Mouse (Mus musculus): ENCODE data around the gene Dgcr2.

Dgcr2 gene

GRCm38 (mm10) chr16:17848928-17849327 is 49.4 kb downstream of the Dgcr2 start:
- CTCF ChIA-PET, result interaction anchor here (0.6 kb wide), 1 partner anchor 18 kb away, joined by 4 read pairs; no protein-coding TSS in a partner anchor

- CTCF ChIA-PET, result interaction anchor here (0.6 kb wide), 1 partner anchor 19 kb away, joined by 4 read pairs; no protein-coding TSS in a partner anchor
These were observed 49.9 kb downstream of the Dgcr2 start for GRCm38 (mm10) chr16:17848431-17848830.

GRCm38 (mm10) chr16:17843701-17844365 is 54.5 kb downstream of the Dgcr2 start:
- CTCF ChIA-PET, result interaction anchor here (0.7 kb wide), 1 partner anchor 37 kb away, joined by 4 read pairs; no protein-coding TSS in a partner anchor

DNA sequence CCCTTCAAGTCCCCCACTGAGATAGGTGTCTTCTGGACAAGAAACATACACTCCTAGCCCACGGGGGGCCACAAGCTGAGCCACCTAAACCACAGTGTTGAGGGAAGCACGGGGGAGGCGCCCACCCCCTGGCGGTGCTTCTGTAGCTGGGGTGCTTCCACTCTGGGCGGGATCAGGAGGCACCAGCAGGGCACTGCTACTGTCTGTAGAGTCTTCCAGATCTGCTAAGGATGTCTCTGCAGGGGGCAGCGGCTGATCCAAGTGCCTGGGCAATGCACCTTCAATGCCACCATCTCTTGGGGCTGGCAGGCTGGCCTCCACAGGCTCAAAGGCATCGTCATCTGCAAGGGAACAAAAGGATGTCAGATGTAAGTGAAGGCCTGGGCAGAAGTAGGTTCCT is 55.9 kb downstream of the Dgcr2 start:
- CTCF ChIA-PET, result no interaction called here

DNA sequence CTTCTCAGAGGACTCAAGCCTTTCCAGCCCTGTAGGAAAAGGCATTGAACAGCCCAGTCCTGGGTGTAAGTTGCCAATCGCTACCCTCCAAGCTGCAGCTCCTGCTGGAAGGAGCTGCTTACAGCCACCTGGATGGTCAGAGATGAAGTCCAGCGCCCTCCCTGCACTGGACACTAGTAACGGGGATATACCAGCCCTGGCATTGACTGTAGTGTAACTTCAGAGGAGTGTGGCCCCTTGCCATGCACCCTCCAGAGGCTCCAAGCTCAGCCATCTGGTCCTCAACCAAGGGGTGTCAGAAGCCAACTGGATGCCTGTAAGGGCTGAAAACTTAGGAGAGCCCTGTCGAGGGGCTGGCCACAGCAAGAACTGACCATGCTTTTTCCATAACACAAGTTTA is 58.4 kb downstream of the Dgcr2 start:
- CTCF ChIA-PET, result no interaction called here

DNA sequence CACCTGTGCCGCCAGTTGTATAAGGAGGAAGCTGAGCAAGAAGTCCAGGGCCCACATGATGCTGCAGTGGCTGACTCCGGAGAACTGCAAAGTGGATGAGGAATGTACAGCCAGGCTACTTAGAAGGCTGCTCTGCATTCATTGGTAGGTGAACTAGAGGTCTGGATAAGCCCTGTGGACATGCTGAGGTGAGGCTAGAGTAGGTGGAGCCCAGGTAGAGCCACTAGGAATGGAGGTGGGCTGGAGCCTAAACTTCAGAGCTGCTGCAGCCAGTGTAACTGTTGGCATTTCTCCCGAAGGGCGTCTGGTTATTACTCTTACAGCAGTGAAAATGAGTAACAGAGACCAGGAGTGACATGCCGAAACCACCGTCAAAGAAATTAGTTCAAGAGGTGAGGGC is 60.3 kb downstream of the Dgcr2 start, which contains the start of gene Car15:
Gene Car15, minus strand, starts transcription at position 314 of the 400 bp plus-strand sequence.
- CTCF ChIA-PET, result no interaction called here

- CTCF ChIA-PET, result no interaction called here
These were observed 62.9 kb downstream of the Dgcr2 start for GRCm38 (mm10) chr16:17835481-17835880.

GRCm38 (mm10) chr16:17834543-17834942 is 63.8 kb downstream of the Dgcr2 start:
- CTCF ChIA-PET, result interaction anchor here (0.6 kb wide), 1 partner anchor 274 kb away, joined by 4 read pairs; no protein-coding TSS in a partner anchor

DNA sequence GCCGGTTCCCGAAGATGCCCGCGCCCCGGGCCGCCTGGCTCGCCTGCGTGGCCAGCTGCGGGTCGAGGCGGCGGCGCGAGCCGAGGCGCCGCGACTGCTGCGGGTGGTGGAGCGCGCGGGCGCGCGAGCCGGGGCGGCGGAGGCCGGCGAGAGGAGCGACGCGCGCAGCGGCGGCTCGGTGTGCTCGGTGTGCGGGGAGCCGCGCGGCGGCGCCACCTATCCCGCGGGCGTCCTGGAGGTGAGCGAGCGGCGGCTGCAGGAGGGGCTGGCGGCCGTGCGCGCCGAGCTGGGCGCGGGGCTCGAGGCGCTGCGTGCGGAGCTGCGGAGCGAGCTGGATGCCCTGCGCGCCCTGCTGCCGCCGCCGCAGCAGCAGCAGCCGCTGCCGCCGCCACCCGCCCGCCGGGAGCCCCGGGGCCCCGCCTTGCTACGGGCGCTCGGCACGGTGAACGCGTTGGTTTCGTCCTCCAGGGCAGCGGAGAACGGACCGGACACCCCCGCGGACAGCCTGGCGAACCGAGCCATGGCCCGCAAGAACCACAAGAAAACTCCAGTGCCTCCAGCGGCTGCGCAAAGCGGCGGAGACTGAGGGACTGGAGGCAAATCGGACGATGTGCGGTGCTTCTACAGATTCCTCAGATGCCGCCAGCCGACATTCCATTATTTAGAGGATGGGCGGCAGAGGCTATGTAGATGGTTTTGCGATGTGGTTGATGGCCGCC is 64.5 kb downstream of the Dgcr2 start:
- CTCF ChIA-PET, result interaction anchor here (0.6 kb wide), 1 partner anchor 274 kb away, joined by 4 read pairs; no protein-coding TSS in a partner anchor

DNA sequence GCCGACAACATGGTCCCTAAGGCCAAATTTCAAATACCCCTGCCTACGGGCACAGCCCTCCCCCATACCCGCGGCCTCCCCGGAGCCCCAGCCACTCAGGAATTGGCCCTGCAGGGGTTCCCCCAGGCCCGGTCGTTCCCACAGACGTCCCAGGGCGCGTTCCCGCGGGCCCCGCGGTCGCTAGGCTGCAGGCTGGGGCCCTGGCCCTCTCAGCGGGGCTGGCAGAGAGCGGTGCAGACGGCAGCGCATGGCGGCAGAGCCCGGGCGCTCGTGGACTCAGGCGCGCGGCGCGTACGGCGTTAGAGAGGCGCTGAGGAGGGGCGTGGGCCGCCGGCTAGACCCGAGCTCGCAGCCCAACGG is 65.1 kb downstream of the Dgcr2 start:
- CTCF ChIA-PET, result no interaction called here

GRCm38 (mm10) chr16:17832821-17833220 is 65.5 kb downstream of the Dgcr2 start, which contains the start of gene B830017H08Rik:
Gene B830017H08Rik, plus strand, starts transcription at chr16:17833121.
- CTCF ChIA-PET, result no interaction called here

GRCm38 (mm10) chr16:17831781-17832180 is 66.6 kb downstream of the Dgcr2 start:
- CTCF ChIA-PET, result no interaction called here

GRCm38 (mm10) chr16:17830385-17831178 is 67.8 kb downstream of the Dgcr2 start:
- CTCF ChIA-PET, result no interaction called here

DNA sequence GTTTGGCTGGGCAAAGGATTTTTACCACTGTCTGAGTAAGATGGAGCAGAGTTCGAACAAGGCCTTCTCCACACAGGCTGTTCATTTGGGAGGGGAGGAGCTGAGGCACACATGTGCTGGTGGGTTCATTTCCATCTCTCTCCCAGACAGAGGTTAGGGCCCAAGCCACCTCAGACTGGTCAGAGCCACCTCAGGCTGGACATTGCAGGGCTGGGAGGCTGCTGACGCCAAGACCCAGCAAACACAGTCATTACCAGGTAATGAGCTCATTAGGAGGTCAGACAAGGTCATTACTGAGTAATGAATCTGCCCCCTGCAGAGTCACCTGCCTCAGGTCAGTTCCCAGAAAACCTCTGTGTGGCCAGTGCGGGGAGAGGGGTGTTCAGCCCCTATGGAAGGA is 69.5 kb downstream of the Dgcr2 start:
- CTCF ChIA-PET, result no interaction called here

GRCm38 (mm10) chr16:17828229-17828628 is 70.1 kb downstream of the Dgcr2 start:
- CTCF ChIA-PET, result no interaction called here

- CTCF ChIA-PET, result no interaction called here
These were observed 71.9 kb downstream of the Dgcr2 start for GRCm38 (mm10) chr16:17826500-17826899.

- CTCF ChIA-PET, result no interaction called here
These were observed 81.8 kb downstream of the Dgcr2 start for GRCm38 (mm10) chr16:17816528-17816927.

DNA sequence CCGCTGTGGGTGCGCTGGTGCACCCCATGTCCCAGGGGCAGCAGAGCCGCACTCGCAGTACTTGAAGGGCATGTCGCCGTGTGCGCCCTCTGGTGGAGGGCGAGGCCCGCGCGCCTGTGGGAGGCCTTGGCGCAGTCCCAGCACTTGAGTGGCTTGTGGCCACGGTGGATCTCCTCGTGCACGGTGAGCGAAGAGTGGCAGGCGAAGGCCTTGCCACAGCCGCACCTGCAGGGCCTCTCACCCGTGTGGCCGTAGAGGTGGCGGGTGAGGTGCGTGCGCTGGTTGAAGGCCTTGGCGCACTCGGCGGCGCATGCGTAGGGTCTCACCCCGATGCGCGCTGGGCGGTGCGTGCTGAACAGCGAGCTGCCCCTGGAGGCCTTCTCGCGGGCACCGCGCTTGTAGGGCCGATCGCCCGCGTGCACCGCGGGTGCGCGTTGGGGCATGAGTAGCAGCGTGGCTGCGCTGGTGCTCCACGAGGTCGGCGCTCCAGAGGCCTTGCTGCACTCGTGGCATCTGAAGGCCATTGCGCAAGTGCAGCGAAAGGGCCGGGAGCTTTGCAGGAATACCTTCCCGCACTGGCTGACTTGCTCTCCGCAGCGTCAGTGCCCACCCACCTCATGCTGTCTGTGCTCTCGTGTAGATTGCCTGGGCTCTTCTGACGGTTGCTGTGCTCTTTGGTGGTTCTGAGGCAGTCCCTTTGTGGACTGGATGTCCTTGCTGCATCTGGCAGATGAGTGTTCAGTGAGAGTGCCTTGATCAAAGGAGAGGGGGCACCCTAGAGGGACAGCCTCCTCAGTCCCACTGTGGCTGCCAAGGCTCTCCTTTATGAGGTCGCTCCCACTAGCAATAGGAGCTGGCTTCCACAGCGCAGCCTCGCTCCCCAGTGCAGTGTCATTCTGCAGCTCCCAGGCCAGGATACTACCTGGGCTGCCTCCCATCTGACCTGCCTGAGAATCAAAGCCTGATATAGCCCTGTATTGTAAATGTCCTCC is 82.7 kb downstream of the Dgcr2 start:
- CTCF ChIA-PET, result no interaction called here

DNA sequence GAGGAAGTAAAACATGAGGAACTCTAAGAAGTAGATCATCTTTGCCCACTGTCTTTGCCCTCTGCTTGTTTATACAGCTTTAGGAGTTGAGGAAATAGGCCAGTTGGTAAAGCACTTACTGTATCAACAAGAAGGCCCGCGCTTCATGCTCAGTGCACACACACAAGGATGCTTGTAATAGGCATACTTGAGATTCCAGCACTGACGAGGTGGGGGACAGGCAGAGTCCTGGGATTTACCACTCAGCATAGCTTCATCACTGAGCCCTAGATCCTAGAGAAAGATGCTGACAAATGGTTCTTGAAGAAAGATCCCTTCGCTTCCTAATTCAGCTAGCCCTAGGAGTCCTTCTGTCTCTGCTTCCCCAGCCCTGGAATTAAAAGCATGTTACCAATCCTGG is 85.2 kb downstream of the Dgcr2 start:
- CTCF ChIA-PET, result interaction anchor here (1.0 kb wide), 1 partner anchor 68 kb away, joined by 15 read pairs; no protein-coding TSS in a partner anchor

- CTCF ChIA-PET, result interaction anchor here (0.7 to 0.9 kb wide), 2 partner anchors 68 to 301 kb away, joined by 3 to 11 read pairs; no protein-coding TSS in a partner anchor
These were observed 86.2 kb downstream of the Dgcr2 start for GRCm38 (mm10) chr16:17812120-17812519.

GRCm38 (mm10) chr16:17809711-17810110 is 88.7 kb downstream of the Dgcr2 start:
- CTCF ChIA-PET, result no interaction called here

Measured in spleen, embryonic (tissue).